Mouse (Mus musculus) layer of hippocampus, postnatal 25 days (tissue): ENCODE results near the gene Spg11. TPM values are rescaled to one million over a fixed set of nuclear protein-coding genes. Genes with fewer than 3 reads are reported as not detected.
"Not testable (repeated sequence)": the region's sequence is repeated elsewhere in the genome, so short reads cannot be mapped to it uniquely, and the experiment has no call there.

Source experiments
- DNase-seq, 2 experiments: peaks; one replicate each; pipeline ENCODE4 v3.0.0; 2022; ENCODE audit warnings: mixed read lengths in 2 of 2, low spot score in 1 of 2; ENCODE audit errors: extremely low spot score in 1 of 2
- total RNA-seq, 2 experiments: library from RNA; stranded (reverse); gene quantifications; 2 replicates each; pipeline ENCODE4 v1.2.3; 2021

Gene Spg11
- total RNA-seq, 2 experiments from 2014 or later, result 15.4 to 17.1 TPM

- no peak for DNase-seq
Measured at GRCm38 (mm10) chr2:122146687-122147086, 28.5 kb upstream of the Spg11 start.

- no peak for DNase-seq
Measured at GRCm38 (mm10) chr2:122145756-122146155, 27.6 kb upstream of the Spg11 start.

- DNase-seq, result no peak
Measured at GRCm38 (mm10) chr2:122143111-122143510, 24.9 kb upstream of the Spg11 start.

GRCm38 (mm10) chr2:122141332-122141967, 23.3 kb upstream of the Spg11 start:
- no peak for DNase-seq

- no peak for DNase-seq
Measured at GRCm38 (mm10) chr2:122140815-122141214, 22.6 kb upstream of the Spg11 start.

GRCm38 (mm10) chr2:122137839-122138465, 19.8 kb upstream of the Spg11 start:
- DNase-seq, result no peak

- no peak for DNase-seq
Measured at GRCm38 (mm10) chr2:122132618-122133017, 14.4 kb upstream of the Spg11 start.

GRCm38 (mm10) chr2:122132078-122132477, 13.9 kb upstream of the Spg11 start:
- no peak for DNase-seq

GRCm38 (mm10) chr2:122127635-122128034, 9.4 kb upstream of the Spg11 start:
- DNase-seq, result no peak

- no peak for DNase-seq
Measured at GRCm38 (mm10) chr2:122126765-122127347, 8.7 kb upstream of the Spg11 start.

- no peak for DNase-seq
Measured at GRCm38 (mm10) chr2:122125680-122126572, 7.7 kb upstream of the Spg11 start.

GRCm38 (mm10) chr2:122116888-122117287, 1.3 kb downstream of the Spg11 start:
- no peak for DNase-seq

- DNase-seq, result no peak
Measured at GRCm38 (mm10) chr2:122109714-122110113, 8.5 kb downstream of the Spg11 start.

GRCm38 (mm10) chr2:122108101-122108500, 10.1 kb downstream of the Spg11 start:
- no peak for DNase-seq

- no peak for DNase-seq
Measured at GRCm38 (mm10) chr2:122102070-122102469, 16.1 kb downstream of the Spg11 start.

- not testable (repeated sequence) for DNase-seq
Measured at GRCm38 (mm10) chr2:122097686-122098085, 20.5 kb downstream of the Spg11 start.

- no peak for DNase-seq
Measured at GRCm38 (mm10) chr2:122093844-122094243, 24.3 kb downstream of the Spg11 start.

- DNase-seq, result no peak
Measured at GRCm38 (mm10) chr2:122086446-122086845, 31.7 kb downstream of the Spg11 start.

GRCm38 (mm10) chr2:122081728-122082456, 36.3 kb downstream of the Spg11 start:
- DNase-seq, result no peak

- peak in 1 of 2 experiments; percentile 69 for DNase-seq
Measured at GRCm38 (mm10) chr2:122069922-122070321, 48.3 kb downstream of the Spg11 start.
